Mouse (Mus musculus): ENCODE results near the gene Sh3rf3. TPM values are rescaled to one million over a fixed set of nuclear protein-coding genes. Genes with fewer than 3 reads are reported as not detected.

Sh3rf3 gene
- total RNA-seq, 1 experiment, result 1.6 TPM

GRCm38 (mm10) chr10:59131926-59132628 is 318.9 kb downstream of the Sh3rf3 start:
- H3K27ac ChIP-seq (ENCODE audit: insufficient read depth, low read depth, low read length, poor library complexity, severe bottlenecking), result no peak overlapping the region
- TF ChIP-seq HCFC1 (IDR thresholded peaks at IDR 0.05; ENCODE audit: borderline replicate concordance, insufficient read depth, low read length) (no peak), ZNF384 (IDR thresholded peaks at IDR 0.05; ENCODE audit: low read depth, low read length) (no peak), MAFK (IDR thresholded peaks at IDR 0.05; ENCODE audit: insufficient read depth, low read depth, low read length) (no peak), ZC3H11A (IDR thresholded peaks at IDR 0.05; ENCODE audit: borderline replicate concordance, low read depth, low read length) (no peak), CHD2 (IDR thresholded peaks at IDR 0.05; ENCODE audit: low read depth, low read length) (no peak)
- no peak overlapping the region for H3K9ac ChIP-seq (ENCODE audit: insufficient read depth, low read depth, low read length, poor library complexity, severe bottlenecking)
- H3K4me3 ChIP-seq (ENCODE audit: insufficient read depth in 1 of 2, low read depth in 1 of 2, low read length in 2 of 2, poor library complexity in 1 of 2, severe bottlenecking in 1 of 2), result no peak overlapping the region
- H3K4me1 ChIP-seq (ENCODE audit: control insufficient read depth in 2 of 2, insufficient read depth in 2 of 2, low read length in 2 of 2, poor library complexity in 1 of 2), result no peaks in the 10 kb centered on the region
- no peaks in the 10 kb centered on the region for H3K9me3 ChIP-seq (ENCODE audit: control insufficient read depth, insufficient read depth, low read depth, low read length)
- no peaks in the 10 kb centered on the region for H3K36me3 ChIP-seq (ENCODE audit: control insufficient read depth, insufficient read depth, low read length, poor library complexity, severe bottlenecking)
- no peak for DNase-seq (ENCODE audit: low read depth, low spot score)
- in situ Hi-C loops (cut with MboI; ENCODE audit: low sequenced_read_pairs in 2 of 2, unreplicated experiment in 2 of 2), result no loop called here

DNA sequence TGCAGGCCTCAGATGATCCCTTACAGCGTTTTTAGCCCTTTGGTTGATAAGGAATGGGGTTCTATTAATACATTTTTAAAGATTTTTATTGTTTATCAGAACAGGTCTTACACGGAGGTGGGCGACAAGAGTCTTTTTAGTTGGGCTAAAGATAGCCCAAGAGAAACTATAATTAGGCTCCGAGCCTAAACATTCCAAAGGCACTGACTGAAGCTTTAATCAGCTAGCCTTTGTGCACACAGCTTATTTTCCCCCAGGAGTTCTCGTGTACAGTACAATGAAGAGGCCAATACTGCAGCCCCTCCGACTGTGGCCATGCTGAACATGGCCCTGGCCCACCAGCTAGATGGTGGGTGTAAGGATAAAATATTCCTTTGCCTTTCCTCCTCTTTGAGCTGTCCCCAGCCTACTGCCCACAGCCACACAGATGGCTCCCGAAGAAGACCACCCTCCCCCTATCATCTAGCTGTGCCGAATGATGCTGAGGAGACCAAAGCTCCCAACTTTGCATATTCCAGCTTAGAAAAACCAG is 320.4 kb downstream of the Sh3rf3 start:
- Histone ChIP-seq H3K4me3 (ENCODE audit: insufficient read depth in 1 of 2, low read depth in 1 of 2, low read length in 2 of 2, poor library complexity in 1 of 2, severe bottlenecking in 1 of 2) (no peak overlapping the region), H3K4me1 (ENCODE audit: control insufficient read depth in 2 of 2, insufficient read depth in 2 of 2, low read length in 2 of 2, poor library complexity in 1 of 2) (no peaks in the 10 kb centered on the region), H3K36me3 (ENCODE audit: control insufficient read depth, insufficient read depth, low read length, poor library complexity, severe bottlenecking) (no peaks in the 10 kb centered on the region), H3K9ac (ENCODE audit: insufficient read depth, low read depth, low read length, poor library complexity, severe bottlenecking) (no peak overlapping the region), H3K27ac (ENCODE audit: insufficient read depth, low read depth, low read length, poor library complexity, severe bottlenecking) (no peak overlapping the region), H3K9me3 (ENCODE audit: control insufficient read depth, insufficient read depth, low read depth, low read length) (no peaks in the 10 kb centered on the region)
- DNase-seq (ENCODE audit: low read depth, low spot score), result no peak
- in situ Hi-C loops (cut with MboI; ENCODE audit: low sequenced_read_pairs in 2 of 2, unreplicated experiment in 2 of 2), result no loop called here
- TF ChIP-seq HCFC1 (IDR thresholded peaks at IDR 0.05; ENCODE audit: borderline replicate concordance, insufficient read depth, low read length) (no peak), MAFK (IDR thresholded peaks at IDR 0.05; ENCODE audit: insufficient read depth, low read depth, low read length) (no peak), ZC3H11A (IDR thresholded peaks at IDR 0.05; ENCODE audit: borderline replicate concordance, low read depth, low read length) (no peak), CHD2 (IDR thresholded peaks at IDR 0.05; ENCODE audit: low read depth, low read length) (no peak), ZNF384 (IDR thresholded peaks at IDR 0.05; ENCODE audit: low read depth, low read length) (no peak)

DNA sequence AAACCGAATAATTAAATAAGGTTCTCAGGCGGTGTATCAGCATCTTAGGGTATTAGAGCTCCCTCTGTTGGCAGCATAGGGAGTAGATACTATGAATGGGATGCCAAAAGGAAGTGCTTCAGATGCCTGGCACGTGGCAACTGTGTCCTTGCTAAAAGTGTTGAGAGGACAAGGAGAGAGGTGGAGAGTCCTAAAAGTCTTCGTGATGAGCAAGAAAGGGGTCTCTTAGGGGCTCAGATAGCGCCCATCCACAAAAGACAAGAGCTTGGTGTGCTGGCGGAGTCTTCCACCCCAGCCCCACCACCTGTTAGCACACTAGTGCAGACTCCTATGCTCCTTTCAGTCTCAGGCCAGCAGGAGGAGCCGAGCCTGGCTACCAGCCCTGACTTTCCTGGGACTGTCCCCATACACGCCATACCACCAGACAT is 336.8 kb downstream of the Sh3rf3 start:
- H3K4me1 ChIP-seq (ENCODE audit: control insufficient read depth in 2 of 2, insufficient read depth in 2 of 2, low read length in 2 of 2, poor library complexity in 1 of 2), result no peaks in the 10 kb centered on the region
- no peaks in the 10 kb centered on the region for H3K36me3 ChIP-seq (ENCODE audit: control insufficient read depth, insufficient read depth, low read length, poor library complexity, severe bottlenecking)
- DNase-seq (ENCODE audit: low read depth, low spot score), result peak; percentile 40
- no peak overlapping the region for H3K4me3 ChIP-seq (ENCODE audit: insufficient read depth in 1 of 2, low read depth in 1 of 2, low read length in 2 of 2, poor library complexity in 1 of 2, severe bottlenecking in 1 of 2)
- no peak overlapping the region for H3K9ac ChIP-seq (ENCODE audit: insufficient read depth, low read depth, low read length, poor library complexity, severe bottlenecking)
- in situ Hi-C loops (cut with MboI; ENCODE audit: low sequenced_read_pairs in 2 of 2, unreplicated experiment in 2 of 2), result no loop called here
- H3K9me3 ChIP-seq (ENCODE audit: control insufficient read depth, insufficient read depth, low read depth, low read length), result no peaks in the 10 kb centered on the region
- H3K27ac ChIP-seq (ENCODE audit: insufficient read depth, low read depth, low read length, poor library complexity, severe bottlenecking), result no peak overlapping the region
- TF ChIP-seq MAFK (IDR thresholded peaks at IDR 0.05; ENCODE audit: insufficient read depth, low read depth, low read length) (no peak), CHD2 (IDR thresholded peaks at IDR 0.05; ENCODE audit: low read depth, low read length) (no peak), HCFC1 (IDR thresholded peaks at IDR 0.05; ENCODE audit: borderline replicate concordance, insufficient read depth, low read length) (no peak), ZNF384 (IDR thresholded peaks at IDR 0.05; ENCODE audit: low read depth, low read length) (no peak), ZC3H11A (IDR thresholded peaks at IDR 0.05; ENCODE audit: borderline replicate concordance, low read depth, low read length) (no peak)

DNA sequence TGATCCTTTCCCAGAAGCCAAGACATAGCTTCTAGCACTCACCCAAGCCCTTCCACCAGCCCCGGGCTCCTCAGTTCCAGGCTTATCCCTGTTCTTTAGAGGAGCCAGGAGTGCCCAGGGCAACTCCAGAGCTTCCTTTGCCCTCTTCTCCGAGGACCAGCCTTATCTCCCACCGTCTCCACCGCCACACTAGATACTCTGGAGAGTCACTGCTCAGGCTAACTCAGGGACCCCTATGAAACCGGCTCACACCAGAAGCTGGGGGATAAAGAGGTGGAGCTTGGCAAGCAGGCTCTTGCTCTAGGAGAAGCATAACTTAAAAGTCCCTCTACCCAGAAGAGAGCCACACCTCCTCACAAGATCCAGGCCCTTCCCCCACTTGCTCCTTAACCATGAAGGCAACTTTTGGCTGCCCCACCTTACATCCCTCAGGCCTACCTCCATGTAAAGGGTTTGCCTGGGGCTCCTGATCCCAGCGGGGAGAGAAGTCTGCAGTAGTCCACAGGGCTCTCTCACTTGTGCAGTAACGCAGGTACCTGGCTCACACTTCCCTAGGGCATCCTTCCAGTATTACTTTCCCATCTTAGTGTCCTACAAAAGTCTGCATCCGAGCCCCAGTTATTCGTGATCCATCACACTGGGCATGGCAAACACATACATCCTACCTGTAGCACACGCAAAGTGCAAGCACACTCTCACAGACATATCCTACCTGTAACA is 337.9 kb downstream of the Sh3rf3 start:
- no peaks in the 10 kb centered on the region for H3K36me3 ChIP-seq (ENCODE audit: control insufficient read depth, insufficient read depth, low read length, poor library complexity, severe bottlenecking)
- in situ Hi-C loops (cut with MboI; ENCODE audit: low sequenced_read_pairs in 2 of 2, unreplicated experiment in 2 of 2), result no loop called here

More for the DNA sequence above, 337.9 kb downstream of the Sh3rf3 start:
- no peak for TF ChIP-seq MAFK (IDR thresholded peaks at IDR 0.05; ENCODE audit: insufficient read depth, low read depth, low read length)
- TF ChIP-seq CHD2 (IDR thresholded peaks at IDR 0.05; ENCODE audit: low read depth, low read length), result no peak
- TF ChIP-seq ZC3H11A (IDR thresholded peaks at IDR 0.05; ENCODE audit: borderline replicate concordance, low read depth, low read length), result no peak
- TF ChIP-seq ZNF384 (IDR thresholded peaks at IDR 0.05; ENCODE audit: low read depth, low read length), result no peak
- TF ChIP-seq HCFC1 (IDR thresholded peaks at IDR 0.05; ENCODE audit: borderline replicate concordance, insufficient read depth, low read length), result no peak
- no peak for DNase-seq (ENCODE audit: low read depth, low spot score)
- Histone ChIP-seq H3K27ac (ENCODE audit: insufficient read depth, low read depth, low read length, poor library complexity, severe bottlenecking) (no peak overlapping the region), H3K4me3 (ENCODE audit: insufficient read depth in 1 of 2, low read depth in 1 of 2, low read length in 2 of 2, poor library complexity in 1 of 2, severe bottlenecking in 1 of 2) (no peak overlapping the region), H3K4me1 (ENCODE audit: control insufficient read depth in 2 of 2, insufficient read depth in 2 of 2, low read length in 2 of 2, poor library complexity in 1 of 2) (no peaks in the 10 kb centered on the region), H3K9me3 (ENCODE audit: control insufficient read depth, insufficient read depth, low read depth, low read length) (no peaks in the 10 kb centered on the region), H3K9ac (ENCODE audit: insufficient read depth, low read depth, low read length, poor library complexity, severe bottlenecking) (no peak overlapping the region)
